Mouse (Mus musculus) ES-E14 (cell line): Measurements from ENCODE around the gene Aldob. TPM values are rescaled to one million over a fixed set of nuclear protein-coding genes. Genes with fewer than 3 reads are reported as not detected.

Experiments used
- DNase-seq: peaks from one replicate; pipeline ENCODE4 v3.0.0-alpha.2; 2013; ENCODE audit warnings: low read depth, low spot score
- H3K27ac ChIP-seq: 2 replicates; pipeline ENCODE4 v1.5.1; 2012; ENCODE audit warnings: low read depth, mild to moderate bottlenecking, low read length, moderate library complexity, mixed read lengths; ENCODE audit not compliant: poor library complexity, insufficient read depth, severe bottlenecking
- H3K36me3 ChIP-seq: 2 replicates; pipeline ENCODE4 v1.6.1; 2012; ENCODE audit warnings: mild to moderate bottlenecking, low read length, moderate library complexity, mixed read lengths; ENCODE audit not compliant: control insufficient read depth, poor library complexity, insufficient read depth, severe bottlenecking
- H3K4me1 ChIP-seq, 2 experiments: fragments of 150-350 bp in 1 of 2; sonication (generic) in 1 of 2; 2 replicates each; pipeline ENCODE4 v1.6.1; 2012; ENCODE audit warnings: low read length in 2 of 2, mild to moderate bottlenecking in 1 of 2, mixed read lengths in 1 of 2; ENCODE audit not compliant: control insufficient read depth in 2 of 2, insufficient read depth in 2 of 2, poor library complexity in 1 of 2
- H3K4me3 ChIP-seq, 2 experiments: fragments of 150-350 bp in 1 of 2; sonication (generic) in 1 of 2; 2 replicates each; pipeline ENCODE4 v1.5.1; 2012; ENCODE audit warnings: low read length in 2 of 2, low read depth in 1 of 2, mild to moderate bottlenecking in 1 of 2, mixed read lengths in 1 of 2; ENCODE audit not compliant: insufficient read depth in 1 of 2, poor library complexity in 1 of 2, severe bottlenecking in 1 of 2
- H3K9ac ChIP-seq: 2 replicates; pipeline ENCODE4 v1.6.1; 2012; ENCODE audit warnings: low read depth, mild to moderate bottlenecking, low read length, mixed read lengths; ENCODE audit not compliant: poor library complexity, insufficient read depth, severe bottlenecking
- H3K9me3 ChIP-seq: fragments of 150-350 bp; sonication (generic); 2 replicates; pipeline ENCODE4 v1.6.1; 2012; ENCODE audit warnings: low read depth, mild to moderate bottlenecking, low read length; ENCODE audit not compliant: control insufficient read depth, insufficient read depth
- CHD2 ChIP-seq: IDR thresholded peaks from 2 replicates; pipeline ENCODE4 v1.6.1; 2014; ENCODE audit warnings: mild to moderate bottlenecking, low read depth, low read length, inconsistent platforms
- HCFC1 ChIP-seq: IDR thresholded peaks from 2 replicates; pipeline ENCODE4 v1.6.1; 2012; ENCODE audit warnings: low read length, inconsistent platforms, borderline replicate concordance; ENCODE audit not compliant: insufficient read depth
- MAFK ChIP-seq: IDR thresholded peaks from 2 replicates; pipeline ENCODE4 v1.6.1; 2014; ENCODE audit warnings: mild to moderate bottlenecking, low read depth, low read length, inconsistent platforms; ENCODE audit not compliant: insufficient read depth
- ZC3H11A ChIP-seq: IDR thresholded peaks from 2 replicates; pipeline ENCODE4 v1.6.1; 2012; ENCODE audit warnings: low read depth, mild to moderate bottlenecking, inconsistent platforms, low read length, borderline replicate concordance
- ZNF384 ChIP-seq: IDR thresholded peaks from 2 replicates; pipeline ENCODE4 v1.6.1; 2012; ENCODE audit warnings: low read depth, low read length, inconsistent platforms
- in situ Hi-C, 2 experiments: fragments of 600-800 bp; cut with MboI; formaldehyde crosslinking; loops; one replicate each; pipeline ENCODE4 v1.15.1; 2025; ENCODE audit warnings: low sequenced_read_pairs in 2 of 2, inconsistent platforms in 1 of 2; ENCODE audit not compliant: unreplicated experiment in 2 of 2
- total RNA-seq: library from RNA; depleted of rRNA; stranded (reverse); fragments of 300-350 nt; gene quantifications from 2 replicates; pipeline ENCODE4 v1.2.3, GENCODE M21; 2012

Gene Aldob
- total RNA-seq, 1 experiment, result not detected

DNA sequence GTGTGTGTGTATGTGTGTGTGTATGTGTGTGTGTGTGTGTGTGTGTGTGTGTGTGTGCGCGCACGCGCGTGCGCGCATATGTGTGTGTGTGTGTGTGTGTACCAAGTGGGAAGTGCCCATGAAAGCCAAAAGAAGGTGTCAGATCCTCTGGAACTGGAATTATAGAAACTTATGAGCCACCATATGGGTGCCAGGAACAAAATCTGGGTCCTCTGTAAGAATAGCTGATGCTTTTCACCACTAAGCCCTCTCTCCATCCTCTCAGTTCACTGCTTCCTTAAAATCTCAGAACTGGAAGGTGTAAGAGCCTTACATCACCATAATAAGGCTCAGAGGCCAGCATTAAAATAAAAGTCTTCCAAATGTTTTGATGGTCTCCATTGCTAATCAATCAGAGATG is 8.0 kb upstream of the Aldob start:
- in situ Hi-C loops, result no loop called here
- H3K4me3 ChIP-seq, result no peak overlapping the region
- no peaks in the 10 kb centered on the region for H3K9me3 ChIP-seq
- H3K4me1 ChIP-seq, result no peaks in the 10 kb centered on the region
- TF ChIP-seq CHD2 (no peak), HCFC1 (no peak), ZC3H11A (no peak), MAFK (no peak), ZNF384 (no peak)
- no peak overlapping the region for H3K27ac ChIP-seq
- H3K36me3 ChIP-seq, result no peaks in the 10 kb centered on the region
- H3K9ac ChIP-seq, result no peak overlapping the region
- no peak for DNase-seq

DNA sequence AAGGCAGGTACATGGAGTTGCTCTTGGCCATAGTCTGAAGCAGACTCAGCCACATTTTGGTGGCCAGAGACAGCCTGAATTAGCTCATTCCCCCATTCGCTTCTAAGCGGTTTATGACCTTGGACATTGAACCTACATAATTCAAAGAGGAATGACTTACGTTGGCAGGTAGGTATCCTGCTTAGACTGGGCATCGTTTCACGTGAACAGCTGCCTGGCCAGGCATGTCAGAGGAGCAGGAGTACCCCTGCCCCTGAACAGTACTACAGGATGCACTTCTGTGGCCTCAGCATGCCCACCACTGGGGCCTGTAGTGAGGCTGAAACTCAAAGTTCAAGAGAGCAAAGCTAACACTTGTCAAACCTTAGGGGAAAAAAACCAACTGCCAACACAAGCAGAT is 4.0 kb upstream of the Aldob start:
- Histone ChIP-seq H3K4me3 (no peak overlapping the region), H3K9ac (no peak overlapping the region), H3K27ac (no peak overlapping the region), H3K4me1 (no peaks in the 10 kb centered on the region), H3K9me3 (no peaks in the 10 kb centered on the region), H3K36me3 (no peaks in the 10 kb centered on the region)
- no peak for DNase-seq
- in situ Hi-C loops, result no loop called here
- TF ChIP-seq ZC3H11A (no peak), CHD2 (no peak), MAFK (no peak), ZNF384 (no peak), HCFC1 (no peak)

DNA sequence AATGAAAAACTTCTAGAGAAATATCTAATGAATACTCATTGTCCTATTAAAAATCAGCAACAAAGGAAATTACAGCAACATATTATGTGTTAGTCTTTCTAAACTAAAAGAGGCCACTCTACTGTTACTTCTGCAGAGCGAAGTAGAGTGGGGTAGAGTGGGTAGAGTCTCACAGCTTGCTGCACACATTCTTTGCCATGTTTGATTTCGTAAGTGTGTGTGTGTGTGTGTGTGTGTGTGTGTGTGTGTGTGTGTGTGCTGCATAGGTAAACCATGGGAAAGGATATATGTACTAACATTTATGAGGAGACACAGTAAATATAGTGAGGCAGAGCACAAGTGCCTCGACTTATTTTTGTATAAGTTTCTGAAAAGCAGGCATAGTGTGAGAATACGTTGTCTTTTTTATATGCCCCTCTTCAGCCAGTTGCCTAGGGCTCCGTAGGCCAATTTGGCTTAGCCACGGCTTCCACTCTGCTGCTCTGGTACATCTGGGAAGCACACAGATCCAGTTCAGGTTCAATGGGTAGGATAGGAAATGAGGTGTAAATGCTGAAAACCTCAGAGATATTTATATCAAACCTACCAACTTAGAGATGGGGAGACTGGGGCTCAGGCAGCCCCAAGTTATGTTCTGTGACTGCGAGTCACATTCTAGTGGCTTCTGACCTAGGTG is 1.7 kb downstream of the Aldob start:
- TF ChIP-seq MAFK (no peak), CHD2 (no peak), HCFC1 (no peak), ZNF384 (no peak)
- no peaks in the 10 kb centered on the region for H3K4me1 ChIP-seq
- in situ Hi-C loops, result no loop called here

DNA sequence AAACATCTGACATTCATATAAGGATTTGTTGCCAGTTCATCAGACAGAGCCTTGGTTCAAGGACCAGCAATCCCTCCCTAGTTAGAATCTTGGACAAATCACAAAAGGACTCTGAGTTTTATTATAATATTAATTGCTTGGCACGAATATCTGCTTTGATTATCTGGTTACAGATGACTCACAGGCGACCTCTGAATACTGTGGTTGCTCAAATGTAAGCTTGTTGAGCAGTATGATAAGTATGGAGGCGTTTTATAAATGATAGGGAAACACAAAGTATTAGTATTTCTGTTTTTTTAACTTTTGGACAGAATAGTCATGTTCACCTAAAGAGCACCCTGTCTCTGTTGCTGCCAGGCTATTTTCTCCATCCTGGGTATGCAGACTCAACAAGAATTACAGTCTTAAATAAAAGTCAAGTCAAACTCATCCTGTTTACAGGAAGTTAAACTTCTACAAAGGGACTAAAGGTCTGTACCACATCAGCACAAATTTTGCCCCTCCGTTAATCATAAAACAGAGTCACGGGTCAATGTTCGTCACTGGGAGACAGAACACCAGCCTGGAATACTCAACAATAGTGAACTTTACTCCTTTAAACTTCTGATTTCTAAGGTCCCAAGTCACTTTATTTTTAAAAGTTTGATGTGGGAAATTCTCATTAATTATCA is 2.3 kb downstream of the Aldob start:
- TF ChIP-seq CHD2, result no peak
- no peak for TF ChIP-seq HCFC1
- TF ChIP-seq ZNF384, result no peak
- TF ChIP-seq MAFK, result no peak
- TF ChIP-seq ZC3H11A, result no peak
- Histone ChIP-seq H3K9ac (no peak overlapping the region), H3K4me1 (no peaks in the 10 kb centered on the region), H3K36me3 (no peaks in the 10 kb centered on the region), H3K4me3 (no peak overlapping the region), H3K9me3 (no peaks in the 10 kb centered on the region), H3K27ac (no peak overlapping the region)
- in situ Hi-C loops, result no loop called here
- DNase-seq, result no peak

More for the DNA sequence above, 1.7 kb downstream of the Aldob start:
- no peak overlapping the region for H3K9ac ChIP-seq
- H3K9me3 ChIP-seq, result no peaks in the 10 kb centered on the region
- no peak for DNase-seq
- no peak overlapping the region for H3K27ac ChIP-seq
- no peak overlapping the region for H3K4me3 ChIP-seq
- H3K36me3 ChIP-seq, result no peaks in the 10 kb centered on the region

DNA sequence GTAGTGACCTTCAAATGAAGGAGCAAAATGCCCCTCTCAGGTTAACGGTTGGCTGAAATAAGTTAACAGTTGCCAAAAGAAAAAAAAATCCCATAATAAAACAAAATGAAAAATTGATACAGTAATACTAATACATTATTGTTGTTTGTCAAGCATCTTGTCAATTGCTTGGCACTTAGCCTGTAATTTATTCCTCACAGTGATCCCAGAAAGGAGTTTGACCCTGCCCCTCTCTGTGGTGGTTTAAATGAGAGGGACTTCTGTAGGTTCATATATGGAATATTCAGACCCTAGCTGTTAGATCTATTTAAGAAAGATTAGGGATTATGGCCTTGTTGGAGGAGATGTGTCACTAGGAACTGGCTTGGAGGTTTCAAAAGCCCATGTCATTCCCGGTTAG is 3.3 kb downstream of the Aldob start:
- H3K36me3 ChIP-seq, result no peaks in the 10 kb centered on the region
- TF ChIP-seq HCFC1, result no peak
- no peak for TF ChIP-seq ZNF384
- TF ChIP-seq CHD2, result no peak
- no peak for TF ChIP-seq MAFK
- TF ChIP-seq ZC3H11A, result no peak
- no peak for DNase-seq
- no peak overlapping the region for H3K9ac ChIP-seq
- H3K9me3 ChIP-seq, result no peaks in the 10 kb centered on the region
- no peak overlapping the region for H3K4me3 ChIP-seq
- no peak overlapping the region for H3K27ac ChIP-seq
- in situ Hi-C loops, result no loop called here
- no peaks in the 10 kb centered on the region for H3K4me1 ChIP-seq
